Mouse (Mus musculus): ENCODE data around the gene Gm49358.

GRCm38 (mm10) chr10:86794196-86794595 lies 30.4 kb downstream of the Gm49358 start:
- no peak for TF ChIP-seq CTCF (IDR thresholded peaks at IDR 0.05; ENCODE audit: extremely low read depth, insufficient read length, insufficient replicate concordance, low read depth, low read length)
- TF ChIP-seq POLR2A (IDR thresholded peaks at IDR 0.05; ENCODE audit: low read depth, low read length) = no peak
